Mouse (Mus musculus) heart, postnatal 25 days (tissue): ENCODE data around the gene Isyna1. TPM values are rescaled to one million over a fixed set of nuclear protein-coding genes. Genes with fewer than 3 reads are reported as not detected.
"Not testable (repeated sequence)": the region's sequence is repeated elsewhere in the genome, so short reads cannot be mapped to it uniquely, and the experiment has no call there.

Experiments
- DNase-seq: peaks from one replicate; pipeline ENCODE4 v3.0.0; 2022; ENCODE audit warnings: low spot score
- intact Hi-C: fragments of 180-260 bp; cut with DNase I; formaldehyde crosslinking; loops from one replicate; pipeline ENCODE4 v1.15.1; 2025
- total RNA-seq, 2 experiments: library from RNA; stranded (reverse); gene quantifications; 2 replicates each; pipeline ENCODE4 v1.2.3; 2021

Gene Isyna1
- total RNA-seq, 2 experiments from 2014 or later = 21.5 to 25.1 TPM

DNA sequence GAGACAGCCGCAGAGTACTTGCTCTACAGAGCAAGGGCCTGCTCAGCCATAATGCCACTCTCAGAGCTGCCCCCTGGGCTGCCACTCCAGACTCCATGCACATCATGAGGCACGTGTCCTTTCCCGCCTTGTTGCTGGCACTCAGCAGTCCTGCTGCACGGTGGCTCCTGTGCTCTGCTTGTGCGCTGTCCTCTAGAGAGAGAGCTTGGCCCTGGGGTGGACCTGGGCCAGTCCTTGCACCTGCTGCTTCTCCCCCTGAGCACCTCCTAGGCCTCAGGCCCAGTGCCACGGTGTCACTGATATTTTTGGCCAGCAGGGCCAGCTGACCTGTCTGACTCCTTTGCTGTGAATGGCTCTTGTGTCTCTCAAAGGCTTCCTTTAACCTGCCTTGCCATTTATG lies 23.2 kb upstream of the Isyna1 start:
- peak; percentile 63 for DNase-seq
- intact Hi-C loops = no loop called here

- no peak for DNase-seq
- intact Hi-C loops = no loop called here
Observed at GRCm38 (mm10) chr8:70574302-70574701, 19.9 kb upstream of the Isyna1 start.

GRCm38 (mm10) chr8:70574915-70575314 lies 19.3 kb upstream of the Isyna1 start:
- peak; percentile 67 for DNase-seq
- intact Hi-C loops = no loop called here

- no peak for DNase-seq
- intact Hi-C loops = no loop called here
Observed at GRCm38 (mm10) chr8:70577207-70577606, 17.0 kb upstream of the Isyna1 start.

- no peak for DNase-seq
- intact Hi-C loops = loop anchor here (10.0 kb wide), 1 partner anchor 199 kb away; no protein-coding TSS in a partner anchor
Observed at GRCm38 (mm10) chr8:70583476-70584387, 10.4 kb upstream of the Isyna1 start.

DNA sequence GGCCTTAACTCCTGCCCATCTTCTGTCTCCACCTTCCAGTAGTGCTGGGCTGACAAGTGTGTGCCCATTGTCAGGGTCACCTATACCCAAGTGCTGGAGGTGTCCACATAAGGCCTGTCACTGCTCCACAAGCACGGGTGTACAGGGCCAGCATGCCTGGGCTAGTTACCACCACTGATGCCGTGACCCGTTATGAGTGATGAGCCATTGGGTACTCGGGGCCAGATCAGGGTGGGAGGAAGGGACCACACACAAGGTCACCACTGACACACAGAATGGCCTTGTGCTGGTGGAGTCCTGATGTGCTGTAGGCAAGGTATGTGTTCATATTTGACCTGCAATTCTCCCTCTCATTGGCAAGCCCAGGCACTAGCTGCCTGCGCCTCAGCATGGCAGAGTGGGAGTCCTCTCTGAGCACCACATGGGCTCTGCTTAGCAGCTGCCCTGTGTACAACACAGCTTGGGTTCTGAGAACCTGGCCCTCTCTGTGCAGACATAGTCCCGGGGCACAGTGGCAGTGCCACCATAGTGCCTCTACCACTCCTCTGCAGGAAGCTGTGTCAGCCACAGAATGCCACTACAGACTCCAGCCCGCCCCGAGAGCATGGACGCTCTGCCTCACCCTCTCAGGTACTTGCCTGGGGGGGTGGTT lies 9.4 kb upstream of the Isyna1 start:
- no peak for DNase-seq
- intact Hi-C loops = loop anchor here (1.0 to 10.0 kb wide), 2 partner anchors 24 to 200 kb away; no protein-coding TSS in a partner anchor

- DNase-seq = peak; percentile 56
Observed at GRCm38 (mm10) chr8:70585258-70585652, 8.9 kb upstream of the Isyna1 start.

DNA sequence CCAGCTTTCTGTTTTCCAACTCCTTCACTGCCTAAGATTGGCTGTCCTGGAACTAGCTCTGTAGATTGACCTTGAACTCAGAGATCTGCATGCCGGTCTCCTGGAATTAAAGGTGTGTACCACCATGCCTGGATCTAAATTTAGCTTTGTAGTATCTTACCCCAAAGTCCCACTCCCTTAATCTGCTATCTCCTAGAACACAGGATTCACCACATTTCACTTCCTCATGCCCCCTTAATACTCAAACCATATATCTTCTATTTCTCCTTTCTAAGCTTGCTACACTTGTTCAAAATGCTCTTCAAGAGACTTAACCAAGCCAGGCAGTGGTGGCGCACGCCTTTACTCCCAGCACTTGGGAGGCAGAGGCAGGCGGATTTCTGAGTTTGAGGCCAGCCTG lies 6.2 kb upstream of the Isyna1 start:
- intact Hi-C loops = loop anchor here (10.0 kb wide), 1 partner anchor 203 kb away; no protein-coding TSS in a partner anchor
- DNase-seq = not testable (repeated sequence)

More at GRCm38 (mm10) chr8:70585258-70585652, 8.9 kb upstream of the Isyna1 start:
- intact Hi-C loops = loop anchor here (1.0 to 10.0 kb wide), 2 partner anchors 25 to 200 kb away; no protein-coding TSS in a partner anchor

GRCm38 (mm10) chr8:70591569-70591968 lies 2.6 kb upstream of the Isyna1 start:
- DNase-seq = no peak
- intact Hi-C loops = loop anchor here (10.0 kb wide), 1 partner anchor 47 kb away; no protein-coding TSS in a partner anchor

GRCm38 (mm10) chr8:70593173-70593572 lies 1.0 kb upstream of the Isyna1 start:
- DNase-seq = no peak

GRCm38 (mm10) chr8:70594621-70595564 lies 720 bp downstream of the Isyna1 start:
- no peak for DNase-seq
- intact Hi-C loops = loop anchor here (10.0 kb wide), 1 partner anchor 50 kb away; no protein-coding TSS in a partner anchor

More at GRCm38 (mm10) chr8:70593173-70593572, 1.0 kb upstream of the Isyna1 start:
- intact Hi-C loops = loop anchor here (10.0 kb wide), 1 partner anchor 48 kb away; no protein-coding TSS in a partner anchor

DNA sequence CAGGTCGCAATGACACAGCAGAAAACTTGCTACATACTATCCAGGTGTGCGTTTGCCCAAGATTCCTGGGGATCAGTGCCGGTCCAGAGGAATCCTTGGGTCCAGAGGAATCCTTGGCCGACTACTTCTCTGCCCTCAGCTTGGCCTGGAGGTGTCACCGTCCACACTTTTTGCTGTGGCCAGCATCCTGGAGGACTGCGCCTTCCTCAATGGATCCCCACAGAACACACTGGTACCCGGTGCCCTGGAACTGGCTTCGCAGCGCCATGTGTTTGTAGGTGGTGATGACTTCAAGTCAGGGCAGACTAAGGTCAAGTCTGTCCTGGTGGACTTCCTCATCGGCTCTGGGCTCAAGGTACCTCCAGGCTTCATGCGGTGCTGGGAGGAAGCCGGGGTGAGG lies 1.6 kb downstream of the Isyna1 start:
- no peak for DNase-seq
- intact Hi-C loops = loop anchor here (10.0 kb wide), 1 partner anchor 51 kb away; no protein-coding TSS in a partner anchor

DNA sequence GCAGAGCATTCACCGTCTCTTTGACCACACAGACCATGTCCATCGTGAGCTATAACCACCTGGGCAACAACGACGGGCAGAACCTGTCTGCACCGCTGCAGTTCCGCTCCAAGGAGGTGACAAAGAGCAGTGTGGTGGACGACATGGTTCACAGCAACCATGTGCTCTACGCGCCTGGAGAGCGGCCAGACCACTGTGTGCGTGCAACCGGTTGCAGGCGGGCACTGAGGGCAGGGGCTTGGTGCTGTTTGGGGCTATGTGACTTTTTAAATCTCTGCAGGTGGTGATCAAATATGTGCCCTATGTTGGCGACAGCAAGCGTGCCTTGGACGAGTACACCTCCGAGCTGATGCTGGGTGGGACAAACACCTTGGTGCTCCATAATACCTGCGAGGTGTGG lies 2.0 kb downstream of the Isyna1 start:
- intact Hi-C loops = loop anchor here (10.0 kb wide), 1 partner anchor 51 kb away; no protein-coding TSS in a partner anchor
- no peak for DNase-seq

GRCm38 (mm10) chr8:70596775-70597416 lies 2.7 kb downstream of the Isyna1 start:
- no peak for DNase-seq
- intact Hi-C loops = loop anchor here (10.0 kb wide), 1 partner anchor 52 kb away; no protein-coding TSS in a partner anchor

- intact Hi-C loops = loop anchor here (10.0 kb wide), 1 partner anchor 53 kb away; no protein-coding TSS in a partner anchor
- DNase-seq = no peak
Observed at GRCm38 (mm10) chr8:70597417-70598272, 3.5 kb downstream of the Isyna1 start.

- intact Hi-C loops = loop anchor here (10.0 kb wide), 1 partner anchor 53 kb away; no protein-coding TSS in a partner anchor
- no peak for DNase-seq
Observed at GRCm38 (mm10) chr8:70598283-70598682, 4.1 kb downstream of the Isyna1 start.

DNA sequence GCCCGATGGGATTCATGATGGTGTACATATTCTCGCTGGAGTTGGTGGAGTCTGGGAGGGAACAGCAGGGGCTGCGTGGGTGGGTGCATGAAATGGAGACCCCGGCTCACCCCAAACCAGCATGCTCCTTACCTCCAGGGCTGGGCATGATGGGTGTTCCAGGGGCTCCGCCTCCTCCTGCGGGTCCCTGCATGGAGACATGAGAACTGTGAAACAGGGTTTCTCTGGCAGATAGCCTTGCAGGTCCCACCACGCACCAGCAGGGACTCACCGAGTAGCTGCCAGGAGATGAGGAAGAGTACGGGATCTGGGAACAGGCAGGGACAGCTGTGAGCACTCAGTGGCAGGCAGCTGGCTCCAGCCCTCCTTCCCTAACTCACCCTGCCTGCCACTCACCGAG lies 4.5 kb downstream of the Isyna1 start:
- intact Hi-C loops = loop anchor here (10.0 kb wide), 1 partner anchor 54 kb away; no protein-coding TSS in a partner anchor
- DNase-seq = no peak
